Mouse (Mus musculus) kidney, adult 2 months (tissue): ENCODE results near the gene Gm8251. TPM values are rescaled to one million over a fixed set of nuclear protein-coding genes. Genes with fewer than 3 reads are reported as not detected.

Source experiments
- DNase-seq: peaks from one replicate; pipeline ENCODE4 v3.0.0; 2021
- H3K27ac ChIP-seq: fragments of 200-500 bp; 2 replicates; pipeline ENCODE4 v1.5.1; 2012; ENCODE audit warnings: low read depth, low read length, control low read depth, inconsistent platforms; ENCODE audit not compliant: insufficient read depth
- H3K27me3 ChIP-seq: fragments of 200-500 bp; replicated peaks from 2 replicates; pipeline ENCODE4 v1.6.1; 2012; ENCODE audit warnings: mild to moderate bottlenecking, moderate library complexity, low read length, inconsistent platforms; ENCODE audit not compliant: control insufficient read depth, insufficient read depth
- H3K36me3 ChIP-seq: fragments of 200-500 bp; 2 replicates; pipeline ENCODE4 v1.6.1; 2012; ENCODE audit warnings: mild to moderate bottlenecking, moderate library complexity, low read length, inconsistent platforms; ENCODE audit not compliant: control insufficient read depth, insufficient read depth
- H3K4me1 ChIP-seq: fragments of 200-500 bp; 2 replicates; pipeline ENCODE4 v1.6.1; 2011; ENCODE audit warnings: low read length; ENCODE audit not compliant: control insufficient read depth, insufficient read depth
- H3K4me3 ChIP-seq: fragments of 200-500 bp; 2 replicates; pipeline ENCODE4 v1.5.1; 2011; ENCODE audit warnings: mild to moderate bottlenecking, low read depth, low read length, control low read depth; ENCODE audit not compliant: insufficient read depth
- CTCF ChIP-seq: fragments of 200-500 bp; conservative IDR thresholded peaks from 2 replicates; pipeline ENCODE4 v1.5.1; 2011; ENCODE audit warnings: low read depth, mild to moderate bottlenecking, control low read depth, low read length, moderate library complexity, mixed read lengths; ENCODE audit not compliant: insufficient read depth, insufficient read length
- POLR2A ChIP-seq: fragments of 200-500 bp; IDR thresholded peaks from one replicate; pipeline ENCODE4 v1.6.1; 2011; ENCODE audit warnings: low read depth, low read length, control low read depth
- WGBS: fragments of 180-500 bp; shearing (Covaris S2); methylation state at CpG from one replicate; pipeline ENCODE4 v1.1.7; 2018; 5-methylcytosine and 5-hydroxymethylcytosine counted together
- polyA plus RNA-seq: library from polyadenylated mRNA; depleted of rRNA; stranded (reverse); fragments of >200 nt; gene quantifications from 2 replicates; pipeline ENCODE4 v1.2.3, GENCODE M21; 2012; rRNA removed

The Gm8251 gene
- not detected in 2 replicates for polyA plus RNA-seq

- WGBS, result 94% methylated on average over 2 of the region's 2 CpGs
Measured at GRCm38 (mm10) chr1:44061836-44062235, at the start of gene Gm8251. Gene Gm8251 (minus strand): TSS chr1:44061936.

GRCm38 (mm10) chr1:44102939-44103338 lies 41.2 kb upstream of the Gm8251 start:
- no peak overlapping the region for H3K4me3 ChIP-seq
- no peak overlapping the region for H3K27ac ChIP-seq
- H3K27me3 ChIP-seq, result no peaks in the 10 kb centered on the region
- WGBS, result 16% methylated on average over 5 of the region's 5 CpGs
- no peaks in the 10 kb centered on the region for H3K4me1 ChIP-seq
- TF ChIP-seq CTCF, result no peak
- DNase-seq, result no peak
- H3K36me3 ChIP-seq, result no peaks in the 10 kb centered on the region

More at GRCm38 (mm10) chr1:44061836-44062235, at the start of gene Gm8251:
- Histone ChIP-seq H3K4me3 (no peak within 1 kb of the TSS), H3K27ac (no peak within 1 kb of the TSS), H3K4me1 (no peaks in the 10 kb centered on the region), H3K36me3 (no peaks in the 10 kb centered on the region), H3K27me3 (no peaks in the 10 kb centered on the region; the same call in 1 of the 2 replicates)
- DNase-seq, result no peak
- TF ChIP-seq POLR2A (no peak), CTCF (no peak)

GRCm38 (mm10) chr1:44102259-44102717 lies 40.6 kb upstream of the Gm8251 start, which contains the start of gene Tex30:
Gene Tex30 (minus strand): TSS chr1:44102441.
- Histone ChIP-seq H3K4me3 (peak within 1 kb of the TSS; percentile 74), H3K27ac (peak within 1 kb of the TSS; percentile 49; the same call in 1 of the 2 replicates), H3K36me3 (no peaks in the 10 kb centered on the region), H3K27me3 (no peaks in the 10 kb centered on the region), H3K4me1 (no peaks in the 10 kb centered on the region)
- TF ChIP-seq POLR2A (no peak), CTCF (no peak)
- WGBS, result under 1% methylated on average over 55 of the region's 55 CpGs
- peak; percentile 97 for DNase-seq

GRCm38 (mm10) chr1:44101448-44102225 lies 39.9 kb upstream of the Gm8251 start:
- no peaks in the 10 kb centered on the region for H3K36me3 ChIP-seq
- TF ChIP-seq CTCF, result no peak
- no peak for TF ChIP-seq POLR2A
- WGBS, result under 1% methylated on average over 55 of the region's 55 CpGs
- H3K27me3 ChIP-seq, result no peaks in the 10 kb centered on the region
- H3K4me3 ChIP-seq, result peak overlapping the region; percentile 69
- peak; percentile 40 for DNase-seq
- no peaks in the 10 kb centered on the region for H3K4me1 ChIP-seq
- no peak overlapping the region for H3K27ac ChIP-seq

GRCm38 (mm10) chr1:44064625-44065024 lies 2.9 kb upstream of the Gm8251 start:
- Histone ChIP-seq H3K4me3 (no peak overlapping the region), H3K27me3 (no peaks in the 10 kb centered on the region; the same call in 1 of the 2 replicates), H3K27ac (no peak overlapping the region), H3K4me1 (no peaks in the 10 kb centered on the region), H3K36me3 (no peaks in the 10 kb centered on the region)
- peak; percentile 67 for DNase-seq
- TF ChIP-seq POLR2A, result no peak
- no peak for TF ChIP-seq CTCF
- WGBS, result 0% methylated on average over 1 of the region's 1 CpGs

- 95% methylated on average over 6 of the region's 6 CpGs for WGBS
- DNase-seq, result no peak
- TF ChIP-seq POLR2A, result no peak
- no peak for TF ChIP-seq CTCF
- no peaks in the 10 kb centered on the region for H3K4me1 ChIP-seq
- no peak overlapping the region for H3K4me3 ChIP-seq
- H3K27me3 ChIP-seq, result no peaks in the 10 kb centered on the region; the same call in 1 of the 2 replicates
- H3K36me3 ChIP-seq, result no peaks in the 10 kb centered on the region
- H3K27ac ChIP-seq, result no peak overlapping the region
Measured at GRCm38 (mm10) chr1:44063439-44063838, 1.7 kb upstream of the Gm8251 start.

GRCm38 (mm10) chr1:44057805-44058204 lies 3.9 kb downstream of the Gm8251 start:
- Histone ChIP-seq H3K27me3 (no peaks in the 10 kb centered on the region), H3K4me1 (no peaks in the 10 kb centered on the region), H3K4me3 (no peak overlapping the region), H3K27ac (no peak overlapping the region), H3K36me3 (no peaks in the 10 kb centered on the region)
- no peak for DNase-seq
- 81% methylated on average over 3 of the region's 3 CpGs for WGBS
- TF ChIP-seq POLR2A (no peak), CTCF (no peak)
